Mouse (Mus musculus): ENCODE data around the gene Gm8765. TPM values are rescaled to one million over a fixed set of nuclear protein-coding genes. Genes with fewer than 3 reads are reported as not detected.

Gene Gm8765
- polyA plus RNA-seq (2015; fragmentation: Nextera tagmentation; extraction: Ambion mirVana) = not detected in 2 replicates

GRCm38 (mm10) chr13:50698012-50698411, at the start of gene Gm8765:
TSS of gene Gm8765 (plus strand) at chr13:50698312.

Other genes with a start within 250 kb of the Gm8765 start
- gene Nutm2, start 231.0 kb upstream of the Gm8765 start, polyA plus RNA-seq (2015; fragmentation: Nextera tagmentation; extraction: Ambion mirVana) = not detected in 2 replicates
- gene Gm904, start 55.1 kb upstream of the Gm8765 start, polyA plus RNA-seq (2015; fragmentation: Nextera tagmentation; extraction: Ambion mirVana) = not detected in 2 replicates